Mouse (Mus musculus) left cerebral cortex, adult 2 months (tissue): ENCODE results near the gene Scg5. TPM values are rescaled to one million over a fixed set of nuclear protein-coding genes. Genes with fewer than 3 reads are reported as not detected.
A peak's percentile ranks its signal among the peaks of the same experiment; 100 is the strongest.

Experiments
- DNase-seq, 2 experiments: peaks; one replicate each; pipeline ENCODE4 v3.0.0; 2021 to 2022; ENCODE audit warnings: low spot score in 2 of 2, mixed read lengths in 1 of 2; ENCODE audit errors: extremely low spot score in 1 of 2
- H3K27ac ChIP-seq: fragments of 200-600 bp; 2 replicates; pipeline ENCODE4 v1.8.1; 2022
- H3K4me3 ChIP-seq: fragments of 200-600 bp; 2 replicates; pipeline ENCODE4 v1.8.1; 2022
- CTCF ChIP-seq: fragments of 200-600 bp; IDR thresholded peaks from 2 replicates; pipeline ENCODE4 v1.8.1; 2022; ENCODE audit warnings: antibody characterized with exemption, mild to moderate bottlenecking, moderate library complexity
- intact Hi-C: fragments of 180-260 bp; cut with DNase I; formaldehyde crosslinking; loops from one replicate; pipeline ENCODE4 v1.15.1; 2025
- total RNA-seq, 2 experiments: library from RNA; stranded (reverse); gene quantifications; 2 replicates each; pipeline ENCODE4 v1.2.3; 2021

Gene Scg5
- total RNA-seq, 2 experiments from 2014 or later = 497 to 540 TPM

- no peak for TF ChIP-seq CTCF
- no peak overlapping the region for H3K27ac ChIP-seq
- DNase-seq = no peak
- no peak overlapping the region for H3K4me3 ChIP-seq
- intact Hi-C loops = no loop called here
Observed at GRCm38 (mm10) chr2:113800846-113801245, 28.1 kb downstream of the Scg5 start.

- Histone ChIP-seq H3K4me3 (no peak overlapping the region), H3K27ac (no peak overlapping the region)
- DNase-seq = no peak
- intact Hi-C loops = no loop called here
- no peak for TF ChIP-seq CTCF
Observed at GRCm38 (mm10) chr2:113798605-113799004, 30.3 kb downstream of the Scg5 start.

GRCm38 (mm10) chr2:113795186-113795585 lies 33.7 kb downstream of the Scg5 start:
- TF ChIP-seq CTCF = no peak
- no peak overlapping the region for H3K4me3 ChIP-seq
- intact Hi-C loops = no loop called here
- no peak for DNase-seq
- no peak overlapping the region for H3K27ac ChIP-seq

DNA sequence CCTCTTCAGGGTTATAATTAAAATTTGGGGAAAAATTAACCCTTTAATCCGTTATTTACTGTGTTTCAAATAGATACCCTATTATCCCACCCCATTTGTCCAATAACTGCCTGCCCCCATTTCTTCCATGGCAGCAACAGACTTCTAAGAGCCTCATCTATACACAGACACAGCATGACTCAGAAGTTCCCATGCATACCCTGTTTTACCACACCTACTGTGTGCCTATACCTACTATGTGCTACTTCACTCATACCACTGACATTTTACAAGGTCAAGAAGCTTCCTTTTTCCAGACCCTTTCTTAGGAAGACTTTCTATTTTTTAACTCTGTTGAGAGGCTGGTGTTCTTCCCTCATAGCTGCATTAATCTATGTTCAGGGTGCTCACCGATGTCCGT lies 35.4 kb downstream of the Scg5 start:
- intact Hi-C loops = no loop called here
- TF ChIP-seq CTCF = no peak
- H3K27ac ChIP-seq = no peak overlapping the region
- no peak for DNase-seq
- no peak overlapping the region for H3K4me3 ChIP-seq

DNA sequence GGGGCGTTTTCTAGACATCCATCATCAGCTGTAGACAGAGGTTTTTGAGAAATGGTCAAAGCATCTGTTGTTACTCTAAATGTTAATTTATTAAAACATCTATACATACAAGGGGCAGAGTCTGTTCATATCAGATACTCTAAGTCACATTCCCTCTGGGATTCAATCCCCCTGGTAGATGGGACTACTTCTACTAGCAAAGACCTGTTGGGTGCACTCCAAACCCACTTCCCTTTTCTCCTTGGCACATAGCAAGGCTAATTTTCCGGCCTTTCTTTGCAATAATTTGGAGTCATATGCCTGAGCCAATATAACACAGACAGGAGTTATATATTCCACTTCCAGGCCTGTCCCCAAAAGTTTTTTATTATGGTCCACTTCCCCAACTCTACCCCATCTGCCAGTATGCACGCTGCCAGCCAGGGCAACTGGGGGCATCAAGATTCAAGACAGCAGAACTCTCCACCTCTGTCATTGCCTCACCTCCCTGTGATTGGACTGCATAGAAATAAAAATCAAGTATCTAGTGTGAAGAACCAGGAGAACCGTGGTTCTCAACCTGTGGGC lies 40.0 kb downstream of the Scg5 start:
- intact Hi-C loops = no loop called here
- Histone ChIP-seq H3K4me3 (no peak overlapping the region), H3K27ac (no peak overlapping the region)
- TF ChIP-seq CTCF = no peak
- DNase-seq = no peak

- DNase-seq = no peak
- intact Hi-C loops = no loop called here
- no peak overlapping the region for H3K27ac ChIP-seq
- H3K4me3 ChIP-seq = no peak overlapping the region
- TF ChIP-seq CTCF = no peak
Observed at GRCm38 (mm10) chr2:113787882-113788281, 41.0 kb downstream of the Scg5 start.

- no peak for TF ChIP-seq CTCF
- intact Hi-C loops = no loop called here
- no peak for DNase-seq
Observed at GRCm38 (mm10) chr2:113784851-113785250, 44.1 kb downstream of the Scg5 start.

DNA sequence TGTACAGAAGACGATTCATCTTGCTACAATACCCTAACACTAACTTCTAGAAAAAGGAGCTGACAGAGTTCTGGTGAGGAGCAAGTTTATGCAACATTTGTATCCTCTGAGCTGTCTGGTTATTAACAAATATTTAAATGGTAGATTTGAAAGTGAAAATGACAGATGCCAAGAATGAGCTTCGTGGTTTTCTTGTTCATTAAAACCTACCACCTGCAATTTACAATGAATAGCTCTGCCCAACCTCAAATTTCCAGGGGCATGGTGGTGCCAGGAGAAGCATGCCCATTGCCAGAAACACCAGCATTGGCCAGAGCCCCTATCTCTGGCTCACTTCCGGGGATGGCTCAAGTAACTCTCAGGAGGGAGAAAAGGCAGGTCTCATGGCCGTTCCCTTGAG lies 47.4 kb downstream of the Scg5 start:
- DNase-seq = no peak
- Histone ChIP-seq H3K4me3 (no peak overlapping the region), H3K27ac (no peak overlapping the region)
- TF ChIP-seq CTCF = no peak
- intact Hi-C loops = no loop called here

More at GRCm38 (mm10) chr2:113784851-113785250, 44.1 kb downstream of the Scg5 start:
- Histone ChIP-seq H3K27ac (no peak overlapping the region), H3K4me3 (no peak overlapping the region)

DNA sequence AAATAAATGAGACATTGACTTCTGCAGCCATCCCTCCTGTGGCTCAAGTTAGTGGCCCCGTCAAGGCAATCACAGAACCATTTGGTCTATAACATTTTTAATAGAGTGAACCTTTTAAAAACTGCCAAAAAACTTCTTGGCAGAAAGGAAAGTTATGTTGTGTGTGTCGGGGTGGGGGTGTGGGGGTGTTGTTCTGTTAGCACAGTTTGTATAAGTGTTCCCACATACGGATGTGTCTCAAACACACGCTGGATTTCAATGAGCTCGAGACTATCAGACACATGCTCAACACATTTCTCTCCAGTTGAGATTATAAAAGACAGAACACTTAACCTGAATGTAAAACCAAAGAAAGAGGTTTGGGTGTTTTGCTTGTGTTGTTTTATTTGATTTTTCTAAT lies 47.8 kb downstream of the Scg5 start:
- intact Hi-C loops = no loop called here
- Histone ChIP-seq H3K27ac (no peak overlapping the region), H3K4me3 (no peak overlapping the region)
- no peak for TF ChIP-seq CTCF
- no peak for DNase-seq

GRCm38 (mm10) chr2:113779336-113779735 lies 49.6 kb downstream of the Scg5 start:
- no peak for DNase-seq
- H3K4me3 ChIP-seq = no peak overlapping the region
- H3K27ac ChIP-seq = no peak overlapping the region
- no peak for TF ChIP-seq CTCF
- intact Hi-C loops = loop anchor here (5.0 kb wide), 1 partner anchor 242 kb away; no protein-coding TSS in a partner anchor

- intact Hi-C loops = loop anchor here (5.0 kb wide), 1 partner anchor 241 kb away; no protein-coding TSS in a partner anchor
- no peak overlapping the region for H3K27ac ChIP-seq
- no peak overlapping the region for H3K4me3 ChIP-seq
- DNase-seq = no peak
- peak; percentile 37 for TF ChIP-seq CTCF
Observed at GRCm38 (mm10) chr2:113778036-113778435, 50.9 kb downstream of the Scg5 start.

GRCm38 (mm10) chr2:113776297-113776696 lies 52.6 kb downstream of the Scg5 start:
- intact Hi-C loops = loop anchor here (5.0 kb wide), 1 partner anchor 239 kb away; no protein-coding TSS in a partner anchor
- Histone ChIP-seq H3K27ac (no peak overlapping the region), H3K4me3 (no peak overlapping the region)
- DNase-seq = no peak
- no peak for TF ChIP-seq CTCF

- intact Hi-C loops = no loop called here
Observed at GRCm38 (mm10) chr2:113774150-113774805, 54.6 kb downstream of the Scg5 start.

More at GRCm38 (mm10) chr2:113774150-113774805, 54.6 kb downstream of the Scg5 start:
- no peak overlapping the region for H3K4me3 ChIP-seq
- no peak overlapping the region for H3K27ac ChIP-seq
- no peak for TF ChIP-seq CTCF
- DNase-seq = no peak
